Mouse (Mus musculus) embryonic facial prominence, embryonic 13.5 days (tissue): Measurements from ENCODE around the gene Tppp2. TPM values are rescaled to one million over a fixed set of nuclear protein-coding genes. Genes with fewer than 3 reads are reported as not detected.

Source experiments
- ATAC-seq: fragments of 200-750 bp; cut with Nextera tagmentation; 2 replicates; pipeline ENCODE4 v1.8.0; 2017; ENCODE audit warnings: low read depth; ENCODE audit not compliant: insufficient number of reproducible peaks, insufficient read depth, low FRiP score, low TSS enrichment
- H3K27ac ChIP-seq: fragments of 300-500 bp; sonication (generic); 2 replicates; pipeline ENCODE4 v1.5.1; 2015; ENCODE audit warnings: moderate library complexity, mild to moderate bottlenecking, inconsistent platforms
- H3K27me3 ChIP-seq: fragments of 300-500 bp; sonication (generic); 2 replicates; pipeline ENCODE4 v1.6.1; 2015; ENCODE audit warnings: mild to moderate bottlenecking, inconsistent platforms
- H3K36me3 ChIP-seq: fragments of 300-500 bp; sonication (generic); 2 replicates; pipeline ENCODE4 v1.6.1; 2015; ENCODE audit warnings: mild to moderate bottlenecking, inconsistent platforms
- H3K4me1 ChIP-seq: fragments of 300-500 bp; sonication (generic); 2 replicates; pipeline ENCODE4 v1.6.1; 2015; ENCODE audit warnings: inconsistent platforms
- H3K4me2 ChIP-seq: fragments of 300-500 bp; sonication (generic); 2 replicates; pipeline ENCODE4 v1.6.1; 2015; ENCODE audit warnings: moderate library complexity, mild to moderate bottlenecking, inconsistent platforms
- H3K4me3 ChIP-seq: fragments of 300-500 bp; sonication (generic); 2 replicates; pipeline ENCODE4 v1.5.1; 2015; ENCODE audit warnings: mild to moderate bottlenecking, inconsistent platforms
- H3K9ac ChIP-seq: fragments of 300-500 bp; sonication (generic); 2 replicates; pipeline ENCODE4 v1.6.1; 2015; ENCODE audit warnings: mild to moderate bottlenecking, inconsistent platforms
- H3K9me3 ChIP-seq: fragments of 300-500 bp; sonication (generic); 2 replicates; pipeline ENCODE4 v1.6.1; 2016; ENCODE audit warnings: inconsistent platforms
- WGBS: fragments of 180-500 bp; shearing (Covaris S2); methylation state at CpG from one replicate; pipeline ENCODE4 v1.1.7; 2015; ENCODE audit warnings: mixed read lengths; 5-methylcytosine and 5-hydroxymethylcytosine counted together
- polyA plus RNA-seq: library from polyadenylated mRNA; unstranded; fragments of >200 nt; fragmentation: Nextera tagmentation; extraction: Ambion mirVana; gene quantifications from 2 replicates; pipeline ENCODE4 v1.2.1, GENCODE M21; 2015

Tppp2 gene
- polyA plus RNA-seq, 1 experiment from 2014 or later, result not detected

DNA sequence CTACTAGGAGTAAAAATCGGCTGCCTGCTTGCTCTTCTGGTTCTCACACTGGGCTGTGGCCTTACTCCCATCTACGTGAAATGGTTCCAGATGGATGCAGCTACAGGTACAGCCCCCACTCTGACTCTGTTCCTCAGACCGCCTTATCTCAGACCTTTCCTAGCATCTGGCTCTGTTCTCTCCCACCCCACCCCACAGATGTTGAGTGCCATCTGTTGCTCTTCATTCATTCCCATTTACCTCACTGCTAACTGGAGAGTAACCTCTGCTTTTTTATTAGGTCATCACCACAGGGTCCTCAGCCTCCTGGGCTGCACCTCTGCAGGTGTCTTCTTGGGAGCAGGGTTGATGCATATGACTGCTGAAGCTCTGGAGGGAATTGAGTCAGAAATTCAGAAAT, 24.4 kb upstream of the Tppp2 start:
- peaks cover 5% of the 10 kb centered on the region for H3K4me1 ChIP-seq
- H3K9ac ChIP-seq, result no peak overlapping the region
- no peaks in the 10 kb centered on the region for H3K9me3 ChIP-seq
- 49% methylated on average over 3 of the region's 3 CpGs for WGBS
- peaks cover 43% of the 10 kb centered on the region for H3K36me3 ChIP-seq
- H3K27me3 ChIP-seq, result no peaks in the 10 kb centered on the region
- 0 out of 2 replicates have a peak overlapping the region, but pooled peaks have one; percentile 7 for H3K4me2 ChIP-seq
- no peak overlapping the region for H3K4me3 ChIP-seq
- H3K27ac ChIP-seq, result peak overlapping the region; percentile 51; the same call in 1 of the 2 replicates
- ATAC-seq, result no peak

DNA sequence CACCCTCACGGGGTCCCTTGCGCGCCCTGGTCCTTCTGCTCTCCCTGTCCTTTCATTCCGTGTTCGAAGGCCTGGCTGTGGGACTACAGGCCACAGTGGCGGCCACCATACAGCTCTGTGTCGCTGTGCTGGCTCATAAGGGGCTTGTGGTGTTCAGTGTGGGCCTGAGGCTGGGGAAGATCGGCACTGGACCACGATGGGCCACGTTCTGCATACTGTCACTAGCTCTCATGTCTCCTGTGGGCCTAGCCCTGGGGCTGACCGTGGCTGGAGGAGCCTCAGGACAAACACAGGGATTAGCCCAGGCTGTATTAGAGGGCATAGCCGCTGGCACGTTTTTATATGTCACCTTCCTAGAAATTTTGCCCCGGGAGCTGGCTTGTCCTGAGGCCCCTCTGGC, 23.2 kb upstream of the Tppp2 start:
- H3K4me2 ChIP-seq, result no peak overlapping the region
- H3K4me3 ChIP-seq, result no peak overlapping the region
- H3K27me3 ChIP-seq, result no peaks in the 10 kb centered on the region
- no peaks in the 10 kb centered on the region for H3K9me3 ChIP-seq
- H3K4me1 ChIP-seq, result peaks cover 5% of the 10 kb centered on the region
- WGBS, result 69% methylated on average over 14 of the region's 14 CpGs
- H3K9ac ChIP-seq, result no peak overlapping the region
- no peak for ATAC-seq
- H3K36me3 ChIP-seq, result peaks cover 31% of the 10 kb centered on the region
- no peak overlapping the region for H3K27ac ChIP-seq

GRCm38 (mm10) chr14:51896019-51896418, 22.2 kb upstream of the Tppp2 start:
- Histone ChIP-seq H3K36me3 (peaks cover 21% of the 10 kb centered on the region), H3K9ac (no peak overlapping the region), H3K9me3 (no peaks in the 10 kb centered on the region), H3K4me2 (no peak overlapping the region), H3K4me1 (peaks cover 5% of the 10 kb centered on the region), H3K27ac (no peak overlapping the region), H3K4me3 (no peak overlapping the region), H3K27me3 (no peaks in the 10 kb centered on the region)
- ATAC-seq, result no peak
- WGBS, result 71% methylated on average over 6 of the region's 6 CpGs

DNA sequence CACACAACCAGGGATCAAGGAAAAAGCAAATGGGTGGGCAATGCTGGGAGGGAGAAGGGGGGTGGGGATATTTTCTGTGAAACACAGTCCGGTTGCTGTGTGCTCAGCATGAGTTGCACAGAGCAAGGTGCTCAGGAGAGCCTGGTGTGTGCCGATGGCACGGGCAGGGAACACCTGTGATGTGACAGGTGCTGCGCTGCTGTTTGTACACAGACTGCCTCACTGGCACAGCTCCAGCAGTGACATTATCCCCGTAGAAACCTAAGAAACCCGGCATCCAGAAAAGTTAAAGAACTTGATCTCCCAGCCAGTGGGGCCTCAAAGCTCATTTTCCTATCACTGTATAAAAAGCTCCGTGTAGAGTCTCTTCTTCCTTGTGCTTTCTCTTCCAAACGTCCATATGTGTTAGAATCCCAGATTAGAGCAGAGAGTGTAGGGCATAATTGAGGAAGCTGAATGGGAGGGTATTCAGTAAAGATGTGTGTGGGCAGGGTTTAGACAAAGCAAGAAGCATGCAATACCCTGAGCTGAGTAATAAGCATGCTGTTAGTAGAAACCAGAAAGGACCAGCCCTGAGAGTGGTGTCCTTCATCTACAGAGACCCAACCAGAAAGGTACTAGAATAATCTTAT, 21.6 kb upstream of the Tppp2 start:
- Histone ChIP-seq H3K4me3 (no peak overlapping the region), H3K9me3 (no peaks in the 10 kb centered on the region), H3K27ac (no peak overlapping the region), H3K4me2 (no peak overlapping the region), H3K4me1 (peaks cover 5% of the 10 kb centered on the region), H3K27me3 (no peaks in the 10 kb centered on the region), H3K9ac (0 out of 2 replicates have a peak overlapping the region, but pooled peaks have one; percentile 40), H3K36me3 (peaks cover 15% of the 10 kb centered on the region)
- ATAC-seq, result no peak
- 56% methylated on average over 8 of the region's 8 CpGs for WGBS

DNA sequence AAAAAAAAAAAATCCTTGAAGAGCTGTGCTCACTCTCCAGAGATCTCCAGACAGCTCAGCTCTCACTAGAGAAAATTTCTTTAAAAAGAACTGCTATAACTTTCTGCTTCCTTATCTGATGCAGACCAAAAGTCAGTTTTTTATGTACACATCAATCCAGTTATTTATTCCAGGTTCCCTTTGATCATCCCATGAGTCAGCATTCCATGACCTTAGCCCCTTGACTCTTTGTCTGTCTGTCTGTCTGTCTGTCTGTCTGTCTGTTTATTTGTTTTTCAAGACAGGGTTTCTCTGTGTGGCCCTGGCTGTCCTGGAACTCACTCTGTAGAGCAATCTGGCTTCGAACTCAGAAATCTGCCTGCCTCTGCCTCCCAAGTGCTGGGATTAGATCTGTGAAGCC, 18.9 kb upstream of the Tppp2 start:
- no peak overlapping the region for H3K4me3 ChIP-seq

DNA sequence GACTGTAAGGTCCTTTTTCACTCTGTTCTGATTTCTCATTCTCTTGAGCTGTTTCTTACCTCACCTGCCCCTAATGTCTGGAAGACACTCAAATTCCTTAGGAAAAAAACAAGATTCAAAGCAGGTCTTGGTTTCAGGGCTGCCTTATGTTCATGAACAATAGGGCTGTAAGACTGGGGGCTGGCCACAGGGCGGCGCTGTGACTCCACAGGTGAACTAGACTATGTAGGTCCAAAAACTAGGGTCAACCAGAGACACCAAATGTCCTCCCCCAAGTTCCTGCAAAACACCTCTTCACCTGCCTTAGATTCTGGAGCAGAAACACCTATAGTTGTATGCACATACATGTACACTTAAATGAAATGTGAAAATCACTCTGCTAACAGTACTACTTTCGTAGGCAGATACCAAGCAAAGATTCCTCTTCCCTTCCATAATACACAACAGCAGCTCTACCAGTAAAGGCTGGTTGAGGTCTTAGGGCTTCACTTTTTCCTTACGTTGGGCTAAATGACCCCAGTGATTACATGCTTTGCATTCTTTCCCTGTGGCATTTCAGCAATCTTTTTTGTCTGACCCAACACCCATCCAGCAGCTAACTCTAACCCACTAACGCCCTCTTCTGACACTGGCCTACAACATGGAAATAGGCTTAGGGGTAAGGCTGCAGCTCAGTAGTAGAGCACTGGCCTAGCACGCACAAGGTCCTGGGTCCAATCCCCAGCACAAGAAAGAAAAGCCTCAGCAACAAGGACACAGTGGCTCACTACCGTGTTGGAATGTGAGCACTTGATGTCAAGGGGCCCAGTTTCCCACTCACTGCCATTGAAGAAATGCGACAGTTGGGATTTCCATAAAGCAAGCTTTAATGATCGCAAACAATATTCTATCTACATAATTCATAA, 15.2 kb upstream of the Tppp2 start:
- H3K27ac ChIP-seq, result no peak overlapping the region
- H3K4me3 ChIP-seq, result no peak overlapping the region
- H3K27me3 ChIP-seq, result no peaks in the 10 kb centered on the region
- H3K9ac ChIP-seq, result no peak overlapping the region
- no peaks in the 10 kb centered on the region for H3K9me3 ChIP-seq
- H3K36me3 ChIP-seq, result peaks cover 16% of the 10 kb centered on the region; the same call in 1 of the 2 replicates
- H3K4me2 ChIP-seq, result no peak overlapping the region
- H3K4me1 ChIP-seq, result no peaks in the 10 kb centered on the region
- WGBS, result 55% methylated on average over 9 of the region's 9 CpGs
- no peak for ATAC-seq

More for the DNA sequence above, 18.9 kb upstream of the Tppp2 start:
- Histone ChIP-seq H3K9me3 (no peaks in the 10 kb centered on the region), H3K36me3 (peaks cover 6% of the 10 kb centered on the region; the same call in 1 of the 2 replicates), H3K27ac (no peak overlapping the region), H3K4me1 (no peaks in the 10 kb centered on the region), H3K9ac (no peak overlapping the region), H3K4me2 (no peak overlapping the region), H3K27me3 (no peaks in the 10 kb centered on the region)
- 91% methylated on average over 1 of the region's 1 CpGs for WGBS
- ATAC-seq, result no peak

DNA sequence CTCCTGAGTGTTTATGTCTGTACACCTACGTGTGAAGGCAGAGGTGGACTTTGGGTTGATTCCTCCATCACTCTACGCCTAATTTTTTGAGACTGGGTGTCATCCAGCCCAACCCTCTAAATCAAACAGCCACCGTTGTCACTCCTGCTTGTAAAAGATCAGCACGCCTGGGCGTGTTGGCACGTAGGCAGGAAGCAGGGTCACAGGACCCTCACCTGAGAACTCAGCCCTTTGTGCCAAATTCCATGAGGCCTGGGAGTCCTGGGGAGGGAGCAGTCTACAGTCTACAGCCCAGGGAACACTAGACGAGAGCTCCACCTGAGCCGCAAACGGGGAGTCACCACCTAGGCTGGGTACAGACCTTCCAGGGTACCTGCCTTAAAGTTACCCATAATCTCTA, 14.4 kb upstream of the Tppp2 start:
- no peak overlapping the region for H3K27ac ChIP-seq
- H3K36me3 ChIP-seq, result peaks cover 16% of the 10 kb centered on the region; the same call in 1 of the 2 replicates
- H3K9ac ChIP-seq, result no peak overlapping the region
- no peaks in the 10 kb centered on the region for H3K4me1 ChIP-seq
- WGBS, result 80% methylated on average over 9 of the region's 9 CpGs
- no peak overlapping the region for H3K4me2 ChIP-seq
- H3K4me3 ChIP-seq, result no peak overlapping the region
- no peaks in the 10 kb centered on the region for H3K27me3 ChIP-seq
- ATAC-seq, result no peak
- H3K9me3 ChIP-seq, result no peaks in the 10 kb centered on the region

DNA sequence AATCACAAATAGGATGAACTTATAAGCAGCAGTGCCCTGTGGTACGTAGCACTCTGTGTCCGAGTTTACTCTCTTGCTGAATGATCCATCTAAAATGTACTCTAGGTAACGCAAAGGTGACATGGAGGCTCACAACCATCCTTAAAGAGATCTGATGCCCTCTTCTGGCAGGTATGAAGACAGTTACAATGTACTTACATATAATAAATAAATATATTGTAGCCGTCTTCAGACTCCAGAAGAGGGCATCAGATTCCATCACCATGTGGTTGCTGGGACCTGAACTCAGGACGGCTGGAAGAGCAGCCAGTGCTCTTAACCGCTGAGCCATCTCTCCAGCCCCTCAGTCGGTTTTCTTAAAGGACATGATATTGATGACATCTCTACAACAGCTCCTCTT, 13.5 kb upstream of the Tppp2 start:
- 64% methylated on average over 7 of the region's 7 CpGs for WGBS
- H3K4me3 ChIP-seq, result no peak overlapping the region

GRCm38 (mm10) chr14:51906102-51906501, 12.1 kb upstream of the Tppp2 start:
- WGBS, result 91% methylated on average over 11 of the region's 11 CpGs
- H3K4me2 ChIP-seq, result no peak overlapping the region
- H3K4me1 ChIP-seq, result no peaks in the 10 kb centered on the region
- H3K4me3 ChIP-seq, result no peak overlapping the region
- peaks cover 28% of the 10 kb centered on the region for H3K36me3 ChIP-seq
- no peaks in the 10 kb centered on the region for H3K27me3 ChIP-seq
- H3K9ac ChIP-seq, result no peak overlapping the region
- no peaks in the 10 kb centered on the region for H3K9me3 ChIP-seq
- no peak for ATAC-seq
- no peak overlapping the region for H3K27ac ChIP-seq

More for the DNA sequence above, 13.5 kb upstream of the Tppp2 start:
- Histone ChIP-seq H3K27me3 (no peaks in the 10 kb centered on the region), H3K36me3 (peaks cover 21% of the 10 kb centered on the region; the same call in 1 of the 2 replicates), H3K9ac (no peak overlapping the region), H3K27ac (no peak overlapping the region), H3K9me3 (no peaks in the 10 kb centered on the region), H3K4me2 (no peak overlapping the region), H3K4me1 (no peaks in the 10 kb centered on the region)
- no peak for ATAC-seq

- H3K36me3 ChIP-seq, result peaks cover 24% of the 10 kb centered on the region
- H3K9ac ChIP-seq, result no peak overlapping the region
- peak overlapping the region; percentile 6; the same call in 1 of the 2 replicates for H3K4me3 ChIP-seq
- no peak overlapping the region for H3K4me2 ChIP-seq
- no peak for ATAC-seq
- H3K27ac ChIP-seq, result no peak overlapping the region
- no peaks in the 10 kb centered on the region for H3K27me3 ChIP-seq
- no peaks in the 10 kb centered on the region for H3K9me3 ChIP-seq
- 85% methylated on average over 10 of the region's 10 CpGs for WGBS
- peaks cover 26% of the 10 kb centered on the region for H3K4me1 ChIP-seq
Observed at GRCm38 (mm10) chr14:51911301-51911700, 6.9 kb upstream of the Tppp2 start.

DNA sequence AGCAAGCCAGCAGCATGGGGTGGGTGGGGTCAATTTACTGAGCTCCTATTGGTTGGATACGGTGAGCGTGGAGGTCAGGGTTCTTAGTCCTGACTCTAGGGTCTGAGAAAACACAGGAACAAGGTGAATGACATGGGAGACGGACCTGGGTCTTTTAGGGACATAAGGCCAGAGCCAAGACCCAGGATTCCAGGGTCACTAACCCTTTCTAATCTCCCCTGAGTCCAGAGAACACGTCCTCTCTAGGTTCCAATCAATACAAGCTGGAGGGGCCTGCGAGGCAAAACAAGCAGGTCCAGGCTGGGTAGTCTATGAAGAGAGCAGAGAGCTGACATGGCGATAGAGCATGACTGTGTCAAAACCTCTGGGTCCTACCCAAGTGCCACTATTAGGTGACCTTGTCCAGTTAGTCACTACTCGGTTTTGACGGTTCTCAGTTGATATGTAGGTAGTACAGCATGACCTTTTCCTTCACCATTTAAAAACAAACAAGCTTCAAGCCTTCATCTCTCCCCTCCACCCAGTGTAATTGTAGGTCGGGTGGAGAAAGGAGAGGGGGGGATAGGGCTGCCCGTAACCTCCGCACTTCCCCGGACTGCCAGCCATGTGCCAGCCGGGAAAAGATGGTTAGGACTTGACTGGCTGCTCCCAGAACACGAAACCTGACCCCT, 5.7 kb upstream of the Tppp2 start:
- Histone ChIP-seq H3K27ac (peak overlapping the region; percentile 85; the same call in 1 of the 2 replicates), H3K4me3 (peak overlapping the region; percentile 51), H3K9me3 (no peaks in the 10 kb centered on the region), H3K36me3 (peaks cover 15% of the 10 kb centered on the region), H3K4me1 (peaks cover 26% of the 10 kb centered on the region), H3K9ac (peak overlapping the region; percentile 72), H3K4me2 (peak overlapping the region; percentile 87), H3K27me3 (no peaks in the 10 kb centered on the region)
- WGBS, result 7% methylated on average over 14 of the region's 14 CpGs
- ATAC-seq, result no peak
